Mouse (Mus musculus) cerebellum, adult 2 months (tissue): Measurements from ENCODE around the gene Kif1c.

Experiments
- CTCF ChIP-seq: fragments of 200-500 bp; IDR thresholded peaks from 2 replicates; pipeline ENCODE4 v1.5.1; 2011; ENCODE audit warnings: low read depth, mild to moderate bottlenecking, control low read depth, low read length, moderate library complexity, borderline replicate concordance; ENCODE audit not compliant: insufficient read depth
- POLR2A ChIP-seq: fragments of 200-500 bp; IDR thresholded peaks from 2 replicates; pipeline ENCODE4 v1.6.1; 2011; ENCODE audit warnings: low read length, control low read depth, borderline replicate concordance; ENCODE audit not compliant: insufficient read depth

DNA sequence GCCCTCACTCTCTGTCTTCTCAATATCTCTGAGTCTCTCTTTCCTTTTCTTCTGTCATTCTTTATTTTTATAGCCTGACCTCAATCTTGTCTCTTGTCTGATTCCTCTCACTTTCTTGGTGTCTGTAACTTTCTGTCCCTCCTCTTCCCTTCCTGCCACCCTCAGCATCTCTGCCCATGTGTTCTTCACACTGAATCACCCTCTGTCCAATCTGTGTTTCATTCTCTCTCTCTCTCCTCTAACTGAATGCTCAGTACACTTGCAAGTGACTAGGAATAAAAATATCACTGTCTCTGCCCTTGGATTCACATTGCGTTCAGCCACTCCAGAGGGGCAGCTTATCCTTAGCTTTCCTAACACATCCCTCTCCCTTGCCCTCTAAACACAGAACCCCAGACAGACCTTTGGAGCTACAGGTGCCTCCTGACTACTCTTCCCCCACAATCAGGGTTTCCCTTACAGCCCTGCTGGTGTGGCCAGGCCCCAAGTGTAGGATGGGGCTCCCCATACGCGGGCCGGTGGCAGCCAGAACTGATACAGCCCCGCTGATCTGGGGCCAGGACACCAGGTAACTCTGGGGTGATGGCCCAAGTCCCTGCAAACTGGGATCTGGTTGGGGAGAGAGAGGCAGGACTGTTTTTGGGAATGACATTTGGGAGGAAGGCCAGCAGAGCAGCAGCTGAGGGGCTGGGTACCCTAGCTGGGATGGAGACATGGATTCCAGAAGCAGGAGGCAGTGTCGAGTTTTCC, 1.8 kb downstream of the Kif1c start:
- TF ChIP-seq CTCF (no peak), POLR2A (no peak)
